Mouse (Mus musculus) CH12.LX (cell line): ENCODE data around the gene Slc25a19. TPM values are rescaled to one million over a fixed set of nuclear protein-coding genes. Genes with fewer than 3 reads are reported as not detected.

Experiments
- DNase-seq: peaks from one replicate; pipeline ENCODE4 v3.0.0-alpha.2; 2013; ENCODE audit errors: extremely low read depth
- H3K27ac ChIP-seq: 2 replicates; pipeline ENCODE4 v1.5.1; 2012; ENCODE audit warnings: low read depth, mild to moderate bottlenecking, control low read depth, moderate library complexity; ENCODE audit not compliant: insufficient read depth
- H3K27me3 ChIP-seq: replicated peaks from 2 replicates; pipeline ENCODE3; 2012; ENCODE audit warnings: inconsistent platforms
- H3K36me3 ChIP-seq, 2 experiments: replicated peaks in 1 of 2; 2 replicates each; pipeline versions ENCODE3 to v1.6.1; 2012; ENCODE audit warnings: inconsistent platforms in 1 of 2, low read length in 1 of 2, mild to moderate bottlenecking in 1 of 2, mixed read lengths in 1 of 2, moderate library complexity in 1 of 2; ENCODE audit not compliant: control insufficient read depth in 1 of 2, insufficient read depth in 1 of 2
- H3K4me1 ChIP-seq, 2 experiments: 2 replicates each; pipeline ENCODE4 v1.6.1; 2012; ENCODE audit warnings: inconsistent platforms in 1 of 2, moderate library complexity in 1 of 2; ENCODE audit not compliant: insufficient read depth in 2 of 2, control insufficient read depth in 1 of 2
- H3K4me2 ChIP-seq: 2 replicates; pipeline ENCODE4 v1.6.1; 2012; ENCODE audit warnings: low read depth, mild to moderate bottlenecking, control low read depth; ENCODE audit not compliant: poor library complexity, insufficient read depth, severe bottlenecking
- H3K4me3 ChIP-seq, 3 experiments: fragments of 150-350 bp in 1 of 3; sonication (generic) in 1 of 3; replicated peaks in 1 of 3; 2 replicates each; pipeline versions ENCODE3 to v1.5.1; 2011 to 2012; ENCODE audit warnings: low read depth in 2 of 3, low read length in 2 of 3, mild to moderate bottlenecking in 2 of 3, moderate library complexity in 2 of 3, control low read depth in 1 of 3, improper control_type of control experiment in 1 of 3, inconsistent platforms in 1 of 3, mixed read lengths in 1 of 3; ENCODE audit not compliant: poor library complexity in 1 of 3
- H3K79me2 ChIP-seq: replicated peaks from 2 replicates; pipeline ENCODE4 v1.6.1; 2012; ENCODE audit warnings: mild to moderate bottlenecking, moderate library complexity; ENCODE audit not compliant: control insufficient read depth, poor library complexity, insufficient read depth, severe bottlenecking; ENCODE audit errors: extremely low read depth
- H3K9ac ChIP-seq: 2 replicates; pipeline ENCODE4 v1.6.1; 2012; ENCODE audit warnings: low read depth, mild to moderate bottlenecking, control low read depth, moderate library complexity; ENCODE audit not compliant: insufficient read depth
- H3K9me3 ChIP-seq: replicated peaks from 2 replicates; pipeline ENCODE3; 2012; ENCODE audit warnings: low read length, inconsistent platforms, mixed read lengths
- BHLHE40 ChIP-seq: IDR thresholded peaks from 2 replicates; pipeline ENCODE4 v1.6.1; 2011; ENCODE audit warnings: mild to moderate bottlenecking, low read depth, low read length, improper control_type of control experiment
- CHD1 ChIP-seq: IDR thresholded peaks from 2 replicates; pipeline ENCODE4 v1.6.1; 2012; ENCODE audit warnings: low read depth, low read length, improper control_type of control experiment, inconsistent platforms
- CHD2 ChIP-seq: IDR thresholded peaks from 2 replicates; pipeline ENCODE4 v1.6.1; 2011; ENCODE audit warnings: low read length, improper control_type of control experiment
- CTCF ChIP-seq, 2 experiments: IDR thresholded peaks in 1 of 2; conservative IDR thresholded peaks in 1 of 2; 2 replicates each; pipeline ENCODE4 v1.5.1; 2011 to 2012; ENCODE audit warnings: low read depth in 2 of 2, low read length in 2 of 2, improper control_type of control experiment in 1 of 2, inconsistent platforms in 1 of 2, mild to moderate bottlenecking in 1 of 2, moderate library complexity in 1 of 2
- E2F4 ChIP-seq: IDR thresholded peaks from 2 replicates; pipeline ENCODE4 v1.6.1; 2011; ENCODE audit warnings: low read depth, low read length, improper control_type of control experiment; ENCODE audit not compliant: insufficient replicate concordance
- ELF1 ChIP-seq: IDR thresholded peaks from 2 replicates; pipeline ENCODE4 v1.6.1; 2014; ENCODE audit warnings: low read depth, mild to moderate bottlenecking, inconsistent platforms, low read length, improper control_type of control experiment
- EP300 ChIP-seq: IDR thresholded peaks from 2 replicates; pipeline ENCODE4 v1.6.1; 2011; ENCODE audit warnings: low read length, improper control_type of control experiment
- ETS1 ChIP-seq: conservative IDR thresholded peaks from 2 replicates; pipeline ENCODE4 v1.6.1; 2012; ENCODE audit warnings: low read depth, mild to moderate bottlenecking, inconsistent platforms, low read length, improper control_type of control experiment, moderate library complexity
- GABPA ChIP-seq: IDR thresholded peaks from 2 replicates; pipeline ENCODE4 v1.6.1; 2012; ENCODE audit warnings: low read depth, low read length, improper control_type of control experiment, inconsistent platforms; ENCODE audit not compliant: insufficient replicate concordance
- IRF4 ChIP-seq: IDR thresholded peaks from 2 replicates; pipeline ENCODE4 v1.6.1; 2014; ENCODE audit warnings: low read depth, mild to moderate bottlenecking, inconsistent platforms, low read length, improper control_type of control experiment
- JUN ChIP-seq: IDR thresholded peaks from 2 replicates; pipeline ENCODE4 v1.6.1; 2011; ENCODE audit warnings: low read depth, mild to moderate bottlenecking, low read length, improper control_type of control experiment, moderate library complexity; ENCODE audit not compliant: insufficient read depth
- JUND ChIP-seq: conservative IDR thresholded peaks from 2 replicates; pipeline ENCODE4 v1.6.1; 2011; ENCODE audit warnings: low read depth, low read length, improper control_type of control experiment
- KAT2A ChIP-seq: IDR thresholded peaks from 2 replicates; pipeline ENCODE4 v1.6.1; 2012; ENCODE audit warnings: low read length, improper control_type of control experiment, inconsistent platforms; ENCODE audit not compliant: insufficient replicate concordance
- MAFK ChIP-seq: IDR thresholded peaks from 2 replicates; pipeline ENCODE4 v1.6.1; 2011; ENCODE audit warnings: low read length, improper control_type of control experiment; ENCODE audit not compliant: insufficient replicate concordance
- MAX ChIP-seq: IDR thresholded peaks from 2 replicates; pipeline ENCODE4 v1.6.1; 2011; ENCODE audit warnings: low read length, improper control_type of control experiment
- MEF2A ChIP-seq: IDR thresholded peaks from 2 replicates; pipeline ENCODE4 v1.6.1; 2014; ENCODE audit warnings: low read depth, mild to moderate bottlenecking, inconsistent platforms, low read length, improper control_type of control experiment, borderline replicate concordance
- MXI1 ChIP-seq: IDR thresholded peaks from 2 replicates; pipeline ENCODE4 v1.6.1; 2011; ENCODE audit warnings: mild to moderate bottlenecking, low read depth, low read length, improper control_type of control experiment
- NRF1 ChIP-seq: IDR thresholded peaks from 2 replicates; pipeline ENCODE4 v1.6.1; 2014; ENCODE audit warnings: low read depth, mild to moderate bottlenecking, inconsistent platforms, low read length, improper control_type of control experiment, moderate library complexity
- PAX5 ChIP-seq: IDR thresholded peaks from 2 replicates; pipeline ENCODE4 v1.6.1; 2012; ENCODE audit warnings: low read length, inconsistent platforms, mixed read lengths
- POLR2A ChIP-seq: IDR thresholded peaks from 2 replicates; pipeline ENCODE4 v1.6.1; 2011; ENCODE audit warnings: low read depth, mild to moderate bottlenecking, improper control_type of control experiment, low read length
- POLR2AphosphoS2 ChIP-seq: IDR thresholded peaks from 2 replicates; pipeline ENCODE4 v1.6.1; 2011; ENCODE audit warnings: low read depth, low read length, improper control_type of control experiment
- SIN3A ChIP-seq: IDR thresholded peaks from 2 replicates; pipeline ENCODE4 v1.6.1; 2012; ENCODE audit warnings: low read length, improper control_type of control experiment, inconsistent platforms
- SMC3 ChIP-seq: IDR thresholded peaks from 2 replicates; pipeline ENCODE4 v1.6.1; 2011; ENCODE audit warnings: low read depth, low read length, improper control_type of control experiment
- TBP ChIP-seq: conservative IDR thresholded peaks from 2 replicates; pipeline ENCODE4 v1.6.1; 2011; ENCODE audit warnings: low read depth, low read length, improper control_type of control experiment
- TCF12 ChIP-seq: IDR thresholded peaks from 2 replicates; pipeline ENCODE4 v1.6.1; 2014; ENCODE audit warnings: low read depth, mild to moderate bottlenecking, inconsistent platforms, low read length, improper control_type of control experiment
- USF2 ChIP-seq: conservative IDR thresholded peaks from 2 replicates; pipeline ENCODE4 v1.6.1; 2011; ENCODE audit warnings: low read depth, low read length, improper control_type of control experiment
- ZC3H11A ChIP-seq: IDR thresholded peaks from 2 replicates; pipeline ENCODE4 v1.6.1; 2012; ENCODE audit warnings: low read depth, mild to moderate bottlenecking, inconsistent platforms, low read length, improper control_type of control experiment
- ZKSCAN1 ChIP-seq: IDR thresholded peaks from 2 replicates; pipeline ENCODE4 v1.6.1; 2012; ENCODE audit warnings: low read depth, inconsistent platforms, low read length, improper control_type of control experiment, borderline replicate concordance
- ZNF384 ChIP-seq: IDR thresholded peaks from 2 replicates; pipeline ENCODE4 v1.6.1; 2012; ENCODE audit warnings: low read depth, low read length, improper control_type of control experiment, inconsistent platforms
- dilution Hi-C: fragments of 300-500 bp; cut with MboI; formaldehyde crosslinking; loops from 2 replicates; pipeline ENCODE4 v1.14.3; 2020; ENCODE audit warnings: low sequenced_read_pairs; ENCODE audit not compliant: extremely low pct_unique_long_range_greater_than_20kb, extremely low pct_ligation_motif_present
- in situ Hi-C: fragments of 300-500 bp; cut with MboI; formaldehyde crosslinking; loops from 3 replicates; pipeline ENCODE4 v1.14.3; 2019; ENCODE audit warnings: low sequenced_read_pairs, low pct_ligation_motif_present, low pct_unique_long_range_greater_than_20kb, mixed read lengths
- polyA plus RNA-seq: library from polyadenylated mRNA; unstranded; fragments of >175 nt; gene quantifications from 2 replicates; pipeline ENCODE4 v1.2.1, GENCODE M21; 2012; ENCODE audit warnings: low read depth; ENCODE audit not compliant: insufficient read length
- total RNA-seq, 2 experiments: library from RNA; depleted of rRNA; stranded (reverse); fragments of 300-350 nt in 1 of 2; fragments of >200 nt in 1 of 2; gene quantifications; 2 replicates each; pipeline ENCODE4 v1.2.3; 2012 to 2014

The Slc25a19 gene
- total and polyA plus RNA-seq, 3 experiments, result 277 to 398 (median 278) TPM

DNA sequence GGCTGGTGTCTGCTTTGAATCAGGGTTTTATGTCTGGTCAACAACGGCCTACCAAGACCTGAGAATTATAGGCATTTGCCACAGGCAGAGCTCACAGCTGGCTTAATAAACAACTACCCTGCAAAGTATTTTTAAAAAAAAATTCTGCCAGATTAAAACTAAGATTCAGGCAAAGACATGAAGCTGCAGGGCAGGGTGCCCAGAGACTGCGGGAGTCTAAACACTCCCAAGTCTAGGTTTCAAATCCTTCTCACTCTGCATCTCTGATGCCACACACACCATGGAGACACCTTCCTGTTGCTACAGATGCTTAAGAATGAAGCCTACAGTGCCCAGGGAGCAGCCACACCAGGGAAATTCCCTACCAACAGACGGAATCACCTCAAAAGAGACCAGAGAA, 23.6 kb upstream of the Slc25a19 start:
- H3K9ac ChIP-seq, result no peak overlapping the region
- dilution Hi-C loops (no loop called here), in situ Hi-C loops (no loop called here)
- no peaks in the 10 kb centered on the region for H3K9me3 ChIP-seq
- H3K27ac ChIP-seq, result no peak overlapping the region
- no peak for DNase-seq
- H3K79me2 ChIP-seq, result peaks cover 77% of the 10 kb centered on the region
- H3K4me2 ChIP-seq, result no peak overlapping the region
- peaks cover 15 to 95% of the 10 kb centered on the region in 2 experiments for H3K4me1 ChIP-seq
- H3K4me3 ChIP-seq, result no peak overlapping the region
- H3K27me3 ChIP-seq, result no peaks in the 10 kb centered on the region
- no peak for TF ChIP-seq SMC3
- TF ChIP-seq ZNF384, result no peak
- TF ChIP-seq SIN3A, result no peak
- TF ChIP-seq TBP, result no peak
- no peak for TF ChIP-seq CHD1
- TF ChIP-seq ETS1, result no peak
- no peak for TF ChIP-seq ZC3H11A
- no peak for TF ChIP-seq CHD2
- no peak for TF ChIP-seq E2F4
- no peak for TF ChIP-seq MEF2A
- TF ChIP-seq JUN, result no peak
- no peak for TF ChIP-seq IRF4
- TF ChIP-seq TCF12, result no peak
- TF ChIP-seq KAT2A, result no peak
- no peak for TF ChIP-seq CTCF (conservative IDR thresholded peaks at IDR 0.05 in 1 of 2, IDR thresholded peaks at IDR 0.05 in 1 of 2; ENCODE audit: low read depth in 2 of 2, low read length in 2 of 2)
- TF ChIP-seq ZKSCAN1, result no peak
- TF ChIP-seq PAX5, result no peak
- no peak for TF ChIP-seq MAX
- H3K36me3 ChIP-seq, result peaks cover 77 to 81% of the 10 kb centered on the region in 2 experiments

DNA sequence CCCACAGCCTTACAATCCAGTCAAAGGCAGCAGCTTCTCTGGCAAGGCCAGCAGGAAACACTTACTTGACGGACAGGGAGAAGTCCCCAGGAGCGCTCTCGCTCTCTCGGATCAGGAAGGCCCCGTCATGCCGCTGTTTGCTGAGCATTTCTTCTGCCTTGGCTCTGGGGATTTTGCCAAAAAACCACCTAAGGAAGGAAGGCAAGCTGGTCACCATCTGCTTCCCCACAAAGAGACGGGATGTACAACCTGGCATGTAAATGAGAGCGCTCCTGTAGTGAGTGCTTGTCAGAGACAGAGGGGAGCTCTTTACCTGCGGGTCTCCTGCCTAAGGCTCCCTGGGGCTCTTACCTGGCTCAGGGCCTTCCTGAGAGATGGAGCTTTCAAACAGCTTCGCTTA, 21.6 kb upstream of the Slc25a19 start:
- TF ChIP-seq POLR2A, result no peak
- TF ChIP-seq MAFK, result no peak
- TF ChIP-seq GABPA, result no peak
- TF ChIP-seq NRF1, result no peak
- TF ChIP-seq SIN3A, result no peak
- TF ChIP-seq PAX5, result no peak
- TF ChIP-seq ZC3H11A, result no peak
- TF ChIP-seq USF2, result no peak
- no peak for TF ChIP-seq POLR2AphosphoS2
- TF ChIP-seq BHLHE40, result no peak
- TF ChIP-seq EP300, result no peak
- TF ChIP-seq ELF1, result no peak
- TF ChIP-seq MXI1, result no peak
- TF ChIP-seq KAT2A, result no peak
- no peak for TF ChIP-seq CHD1
- no peak for TF ChIP-seq ZKSCAN1
- no peak for TF ChIP-seq JUND
- TF ChIP-seq CHD2, result no peak
- TF ChIP-seq, all 38 proteins: peak for 0
- H3K79me2 ChIP-seq, result peaks cover 64% of the 10 kb centered on the region

More for the DNA sequence above, 21.6 kb upstream of the Slc25a19 start:
- no peak for DNase-seq
- H3K9me3 ChIP-seq, result no peaks in the 10 kb centered on the region
- peaks cover 25 to 95% of the 10 kb centered on the region in 2 experiments for H3K4me1 ChIP-seq
- in situ Hi-C loops (loop anchor here (25.0 kb wide), 1 partner anchor 763 kb away; the partner anchor contains the start of gene Rnf157), dilution Hi-C loops (no loop called here)
- no peak overlapping the region for H3K9ac ChIP-seq
- no peaks in the 10 kb centered on the region for H3K27me3 ChIP-seq
- peak overlapping the region; percentile 34 for H3K27ac ChIP-seq
- no peak overlapping the region for H3K4me2 ChIP-seq
- H3K4me3 ChIP-seq, result peak overlapping the region in 1 of 3 experiments; percentile 43
- peaks cover 71 to 76% of the 10 kb centered on the region in 2 experiments for H3K36me3 ChIP-seq
